Mouse (Mus musculus): Measurements from ENCODE around the gene Adam33.
"Not testable (repeated sequence)": the region's sequence is repeated elsewhere in the genome, so short reads cannot be mapped to it uniquely, and the experiment has no call there.

Adam33 gene

DNA sequence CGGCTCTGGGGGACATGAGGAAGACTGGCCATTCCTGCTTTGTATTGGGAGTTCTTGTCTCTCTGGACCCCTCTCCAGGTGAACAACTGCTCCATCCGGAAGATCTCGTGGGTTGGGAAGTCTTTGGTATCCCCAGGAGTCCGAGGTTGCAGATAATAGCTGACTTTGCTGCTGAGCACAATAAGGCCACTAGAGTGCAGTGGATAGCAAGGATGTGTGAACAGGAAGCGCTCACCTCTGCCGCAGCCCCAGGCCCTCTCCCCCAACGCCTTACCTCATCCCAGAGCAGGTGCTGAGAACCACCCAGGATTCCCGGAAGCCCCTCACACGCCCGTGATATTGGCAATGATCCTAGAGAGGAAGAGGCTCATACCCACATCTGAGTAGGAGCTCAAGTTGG, 7.4 kb downstream of the Adam33 start:
- no peak for DNase-seq (ENCODE audit: low spot score)

DNA sequence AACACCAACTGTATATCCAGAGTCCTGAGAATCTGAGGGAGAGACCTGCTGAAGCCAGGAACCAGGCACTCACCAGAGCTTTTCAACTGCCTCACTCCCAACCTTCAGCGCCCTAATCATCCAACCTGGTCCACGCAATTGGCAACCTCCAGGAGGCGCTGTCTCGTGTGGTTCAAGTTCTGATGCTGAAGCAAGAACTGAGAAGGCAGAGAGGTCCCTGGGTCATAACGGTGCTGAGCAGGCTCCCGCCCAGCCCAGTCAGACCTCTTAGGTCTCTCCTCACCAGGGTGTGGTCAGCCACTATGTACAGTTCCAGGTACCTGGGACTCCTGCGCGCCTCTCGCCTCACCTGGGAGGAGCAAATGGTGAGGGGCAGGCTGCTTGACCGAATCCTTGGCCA, 8.0 kb downstream of the Adam33 start:
- peak; percentile 51 for DNase-seq (ENCODE audit: low spot score)

DNA sequence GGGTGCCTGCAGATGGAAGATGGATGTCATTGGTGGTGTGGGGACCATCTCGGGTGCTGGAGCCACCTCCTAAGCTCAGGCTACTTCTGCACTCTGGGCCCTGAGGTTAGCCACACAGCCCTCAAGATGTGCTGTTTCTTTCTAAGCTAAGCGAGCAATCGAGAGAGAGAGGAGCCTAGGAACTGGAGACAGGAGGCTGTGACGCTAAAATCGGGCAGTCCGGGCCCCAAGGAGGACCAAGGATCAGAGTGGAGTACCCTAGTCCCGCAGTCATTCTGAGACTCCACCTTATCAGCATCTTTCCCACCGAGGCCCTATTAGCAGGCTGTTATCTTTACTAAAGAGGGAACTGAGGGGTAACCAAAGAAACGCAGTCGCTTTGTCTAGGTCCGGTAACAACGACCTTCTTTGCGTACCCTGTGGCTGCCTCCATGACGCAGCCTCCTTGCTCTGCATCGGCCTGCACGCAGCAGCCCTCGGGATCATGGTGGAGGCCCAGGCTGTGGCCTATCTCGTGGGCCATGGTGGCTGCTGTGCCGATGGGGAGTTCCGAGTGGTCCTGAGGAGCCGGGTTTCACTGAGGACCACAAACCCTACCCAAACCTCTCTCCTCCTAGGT, 8.9 kb downstream of the Adam33 start:
- DNase-seq (ENCODE audit: low spot score), result no peak

DNA sequence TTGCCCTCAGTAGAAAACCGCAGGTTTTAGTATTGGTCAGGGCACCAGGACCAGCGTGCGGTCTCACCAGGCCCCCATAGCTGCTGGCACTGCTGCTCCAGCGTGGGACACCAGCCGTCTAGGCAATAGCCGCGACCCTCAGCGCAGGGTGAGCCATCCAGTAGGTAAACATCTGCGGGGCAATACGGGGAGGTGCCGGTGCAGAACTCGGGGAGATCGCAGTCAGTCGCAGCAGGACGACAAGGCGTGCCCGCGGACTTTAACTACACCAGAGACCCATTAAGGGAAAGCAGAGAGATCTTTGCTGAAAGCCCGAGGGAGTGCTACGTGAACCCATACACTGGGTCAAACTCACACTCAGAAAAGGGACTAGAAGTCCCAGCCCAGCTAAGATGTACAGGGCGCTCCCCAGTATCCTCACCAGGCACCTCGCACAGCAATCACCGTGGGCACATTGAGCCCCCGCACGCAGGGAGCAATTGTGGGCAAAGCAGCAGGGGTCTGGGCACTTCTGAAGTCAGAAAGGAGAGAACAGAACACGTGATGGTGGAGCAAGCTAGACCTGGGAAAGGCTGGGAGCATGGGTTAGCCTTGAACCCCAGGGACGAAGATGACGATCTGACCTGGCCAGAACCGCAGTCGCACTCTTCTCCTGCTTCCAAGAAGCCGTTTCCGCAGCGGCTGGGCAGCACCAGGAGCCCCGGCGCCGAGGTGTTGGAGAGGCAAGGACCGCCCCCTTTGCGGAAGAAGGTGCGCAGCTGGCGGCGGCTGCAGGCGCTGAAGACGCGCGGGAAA, 9.6 kb downstream of the Adam33 start:
- DNase-seq (ENCODE audit: low spot score), result no peak

DNA sequence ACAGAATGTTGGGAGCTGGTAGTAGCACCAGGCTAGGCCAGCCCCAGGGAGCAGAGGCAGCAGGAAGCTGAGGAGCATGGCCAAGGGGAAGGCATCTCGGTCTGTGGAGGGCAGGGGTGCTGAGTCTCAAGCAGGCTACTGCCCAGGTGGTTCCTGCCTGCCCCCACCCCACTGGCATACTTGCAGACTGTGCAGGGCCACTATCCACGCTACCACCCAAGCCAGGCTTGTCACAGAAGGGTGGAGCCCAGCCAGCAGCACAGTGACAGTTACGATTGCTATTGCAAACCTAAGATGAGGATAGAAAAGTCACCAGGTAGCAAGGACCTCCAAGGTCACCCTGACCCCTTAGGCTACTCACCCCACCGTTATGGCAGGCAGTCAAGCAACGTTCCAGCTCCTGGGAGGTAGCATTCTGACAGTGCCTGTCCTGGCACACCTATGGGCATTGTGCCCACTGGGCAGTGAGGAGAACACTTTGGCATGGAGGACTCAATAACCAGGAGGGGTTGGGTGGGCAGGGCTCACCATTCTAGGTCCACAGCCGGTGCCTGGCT, 10.7 kb downstream of the Adam33 start:
- DNase-seq (ENCODE audit: low spot score), result no peak

DNA sequence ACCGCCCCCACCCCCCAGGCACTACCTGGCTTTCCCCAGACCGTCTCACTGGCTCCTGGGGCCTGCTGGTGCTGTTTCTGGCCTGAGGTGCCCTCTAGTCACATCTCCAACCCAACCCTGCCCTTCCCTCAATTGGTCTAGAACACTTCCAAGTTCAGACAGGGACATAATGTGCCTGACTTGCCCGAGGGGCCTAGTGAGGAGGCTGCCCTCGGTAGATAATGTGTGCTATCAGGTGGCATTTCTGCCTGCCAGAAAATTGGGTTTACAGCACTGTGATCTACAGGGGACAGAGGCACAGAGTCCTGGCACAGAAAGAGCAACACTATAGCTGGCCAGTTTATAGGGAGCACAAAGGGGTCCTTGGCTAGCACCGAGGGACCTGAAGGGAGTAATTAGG, 11.6 kb downstream of the Adam33 start:
- DNase-seq (ENCODE audit: low spot score), result no peak

DNA sequence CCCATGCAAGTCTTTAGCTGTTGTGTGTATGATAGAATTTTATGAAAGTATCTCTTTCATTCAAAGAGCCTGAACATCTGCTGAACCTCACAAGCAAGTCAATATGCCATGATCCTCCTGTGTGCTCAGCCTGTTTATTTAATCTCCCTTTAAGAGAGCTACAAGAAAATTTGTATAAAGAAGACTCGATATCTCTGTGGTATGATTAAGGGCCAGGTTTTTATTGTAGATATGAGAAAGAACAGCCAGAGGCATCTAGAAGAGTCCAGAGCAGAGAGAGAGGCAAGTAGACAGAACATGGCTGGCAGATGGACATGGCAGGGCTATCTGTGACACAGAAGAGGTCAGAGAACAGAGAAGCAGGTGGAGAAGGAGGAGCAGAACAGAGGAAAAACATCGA, 17.6 kb downstream of the Adam33 start:
- no peak for DNase-seq (ENCODE audit: low spot score)

DNA sequence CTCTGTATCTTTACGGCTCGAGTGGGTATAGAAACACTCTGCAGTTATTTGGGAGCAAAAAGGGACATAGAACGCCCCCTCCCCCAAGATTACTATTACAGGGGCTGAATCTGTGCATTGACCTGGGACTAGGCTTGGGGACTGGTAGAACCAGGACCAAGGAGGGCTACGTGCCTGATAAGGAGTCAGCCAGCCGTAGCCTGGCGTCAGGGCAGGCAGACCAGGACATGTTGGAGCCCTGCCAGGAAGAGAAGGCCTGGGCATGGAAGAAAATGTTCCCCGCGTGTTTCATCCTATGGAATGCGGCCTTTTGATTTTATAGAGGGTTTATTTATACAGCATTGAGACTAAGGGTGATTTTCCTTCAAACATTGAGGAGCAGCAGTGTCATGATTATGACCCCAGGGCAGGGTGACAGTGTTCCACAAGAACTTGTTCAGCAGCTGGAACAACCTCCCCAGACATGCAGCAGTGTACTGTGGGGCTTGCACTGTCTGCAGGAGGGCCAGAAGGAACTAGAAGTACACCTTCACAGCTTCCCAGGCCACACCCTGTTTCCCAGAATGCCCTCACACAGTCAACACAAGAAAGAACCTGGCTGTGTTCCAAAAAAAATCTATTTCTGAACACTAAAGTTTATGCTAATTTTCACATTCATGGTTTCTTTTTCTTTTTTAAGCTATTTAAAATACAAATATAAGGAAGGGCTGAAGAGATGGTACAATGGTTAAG, 18.5 kb downstream of the Adam33 start:
- DNase-seq (ENCODE audit: low spot score), result no peak

DNA sequence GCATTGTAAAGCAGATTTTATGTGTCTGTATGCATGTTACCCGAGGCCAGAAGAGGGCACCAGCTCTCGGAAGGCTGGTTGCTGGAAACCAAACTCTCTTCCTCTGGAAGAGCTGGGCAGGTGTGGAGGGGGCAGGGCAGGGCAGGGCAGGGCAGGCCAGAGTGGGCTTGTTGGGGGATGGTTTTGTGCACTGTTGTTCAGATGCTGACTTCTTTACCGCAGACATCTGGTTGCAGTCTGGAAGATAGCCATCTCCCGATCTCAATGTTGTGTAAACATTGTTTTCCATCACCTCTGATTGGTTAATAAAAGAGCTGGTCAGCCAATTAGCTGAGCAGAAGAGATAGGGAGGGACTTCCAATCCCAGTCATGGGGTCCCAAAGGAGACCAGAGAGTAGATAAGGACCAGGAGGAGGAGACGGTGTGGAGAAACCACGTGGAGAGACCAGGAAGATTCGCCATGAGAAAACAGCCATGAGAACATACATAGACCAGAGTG, 19.2 kb downstream of the Adam33 start:
- no peak for DNase-seq (ENCODE audit: low spot score)

DNA sequence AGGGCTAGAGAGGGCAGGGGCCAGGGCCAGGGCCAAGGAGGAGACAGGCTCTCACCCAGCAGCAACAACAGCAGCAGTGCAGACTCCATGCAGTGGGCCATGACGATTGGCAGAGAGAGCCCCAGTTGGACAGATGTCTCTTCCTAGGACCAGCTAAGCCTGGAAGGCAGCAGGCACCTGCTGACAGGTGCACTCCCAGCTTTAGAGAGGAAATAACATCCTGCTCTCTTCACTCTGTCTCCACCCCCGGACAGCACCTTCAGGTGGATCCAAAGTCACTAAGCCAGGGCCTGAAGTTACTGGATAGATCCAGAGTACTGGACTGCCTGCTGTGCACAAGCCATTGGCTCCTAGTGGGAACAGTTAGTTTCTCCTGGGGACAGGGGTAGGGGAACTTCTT, 20.6 kb downstream of the Adam33 start, which contains the start of gene Gfra4:
Gene Gfra4 (minus strand): TSS at position 101 of the 400 bp plus-strand sequence.
- no peak for DNase-seq (ENCODE audit: low spot score)

DNA sequence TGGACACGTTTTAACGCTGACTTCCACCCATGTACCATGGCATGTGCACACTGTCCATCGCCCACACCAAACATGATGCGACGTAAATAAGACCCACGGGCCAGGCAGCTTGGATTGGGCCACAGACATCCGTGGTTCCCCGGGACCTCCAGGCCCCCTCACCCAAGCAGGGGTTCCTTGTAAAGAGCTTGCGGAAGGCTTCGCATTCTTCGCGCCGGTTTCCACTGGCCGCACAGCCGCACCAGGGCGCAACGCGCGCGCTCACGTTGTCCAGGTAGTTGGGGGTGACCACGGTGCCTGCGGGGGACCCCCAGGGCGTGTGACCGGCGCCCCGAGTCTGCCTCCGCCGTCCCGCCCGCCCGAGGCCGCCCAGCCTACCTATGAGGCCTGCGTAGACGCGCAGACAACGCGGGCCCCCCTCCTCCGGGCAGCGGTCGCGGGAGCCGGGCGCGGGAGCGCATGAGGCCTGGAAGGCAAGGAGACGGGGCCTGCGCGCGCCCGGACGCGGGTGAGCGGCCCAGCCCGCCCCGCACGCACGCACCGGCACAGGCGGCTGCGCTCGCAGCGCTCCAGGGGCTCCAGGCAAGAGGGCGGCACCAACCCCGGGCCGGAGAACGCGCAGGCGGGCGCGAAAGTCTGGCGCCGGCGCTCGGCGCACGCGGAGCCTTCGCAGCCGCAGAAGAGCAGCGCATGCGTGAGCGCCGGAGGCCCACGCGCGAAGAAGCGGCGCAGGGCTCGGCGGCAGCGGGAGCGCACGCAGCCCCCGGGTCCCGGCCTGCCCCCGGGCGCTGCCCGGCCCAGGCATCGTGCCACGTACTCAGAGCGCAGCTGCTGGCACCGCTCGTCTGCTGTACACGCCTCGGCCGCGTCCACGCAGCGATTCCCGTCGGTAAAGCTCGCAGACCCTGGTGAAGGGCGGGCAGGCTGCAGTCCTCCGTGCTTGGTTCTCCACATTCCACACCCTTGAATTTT, 22.5 kb downstream of the Adam33 start:
- DNase-seq (ENCODE audit: low spot score), result peak; percentile 42

DNA sequence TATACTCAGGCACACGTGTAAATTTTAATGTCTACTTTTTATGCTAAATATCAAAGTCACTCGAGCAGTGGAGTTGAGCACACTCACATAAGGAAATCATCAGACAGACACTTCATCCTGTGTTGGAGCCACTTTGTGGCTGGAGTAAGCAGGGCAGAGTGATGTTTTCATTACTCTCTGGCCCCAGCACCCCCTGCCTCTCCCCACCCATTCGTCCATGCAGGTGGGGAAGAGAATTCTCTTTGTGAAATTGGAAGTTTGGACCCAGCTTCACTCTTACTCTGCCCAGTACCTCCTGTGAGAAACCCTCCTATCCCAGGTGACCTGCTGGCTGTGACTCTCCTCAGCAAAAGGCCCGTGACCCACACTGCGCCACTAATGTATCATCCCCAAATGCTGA, 24.9 kb downstream of the Adam33 start:
- no peak for DNase-seq (ENCODE audit: low spot score)

DNA sequence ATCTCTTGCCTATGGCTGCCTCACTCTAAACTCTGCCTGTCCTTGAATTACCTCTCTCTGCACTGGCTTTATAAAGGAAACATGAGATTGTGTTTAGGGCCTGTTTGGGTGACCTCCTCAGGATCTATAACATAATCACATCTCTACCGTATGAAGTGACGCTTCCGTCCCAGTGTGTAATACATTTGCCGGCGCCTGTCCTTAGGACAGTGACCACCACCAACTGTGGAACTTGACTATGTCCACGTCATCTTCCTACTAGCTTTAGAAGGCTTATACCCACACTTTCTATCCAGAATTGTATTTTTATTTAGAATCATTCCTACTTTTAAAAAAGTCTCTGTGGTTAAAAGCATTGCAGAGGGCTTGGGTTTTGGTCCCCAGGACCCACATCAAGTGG, 25.4 kb downstream of the Adam33 start:
- no peak for DNase-seq (ENCODE audit: low spot score)

DNA sequence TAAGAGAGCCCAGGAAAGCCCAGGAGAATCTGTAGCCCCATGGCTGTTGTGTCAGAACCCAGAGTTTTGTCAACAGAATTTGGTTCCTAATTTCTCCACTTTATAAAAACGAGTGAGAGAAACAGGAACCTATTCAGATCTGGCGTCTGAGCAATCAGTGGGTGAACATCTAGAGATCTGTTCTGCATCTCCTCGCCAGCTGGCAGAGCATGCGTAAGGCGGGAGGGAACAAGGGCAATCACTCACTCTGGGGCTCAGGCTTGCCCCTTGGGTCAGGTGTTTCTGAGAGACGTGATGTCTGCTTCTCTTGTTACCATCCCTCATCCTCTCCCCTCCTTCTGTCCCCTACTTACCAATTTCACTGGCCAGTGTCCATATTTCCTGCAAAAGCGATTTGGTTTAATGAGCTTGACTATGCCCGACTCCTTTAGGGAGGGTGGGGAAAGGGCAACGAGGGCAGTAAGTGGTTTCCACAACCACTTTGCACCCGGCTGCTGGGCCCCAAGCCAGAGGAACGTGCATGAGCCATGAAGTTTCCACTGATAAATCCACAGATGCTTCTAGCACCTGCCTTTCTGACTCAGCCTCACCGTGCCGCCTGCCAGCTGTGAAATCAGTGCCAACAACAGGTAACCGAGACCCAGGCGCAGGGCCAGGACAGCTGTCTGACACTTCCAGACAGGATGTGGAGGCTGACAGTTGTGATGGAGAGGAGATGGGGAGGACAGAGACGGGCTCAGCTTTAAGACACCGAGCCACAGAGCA, 26.2 kb downstream of the Adam33 start:
- DNase-seq (ENCODE audit: low spot score), result no peak

DNA sequence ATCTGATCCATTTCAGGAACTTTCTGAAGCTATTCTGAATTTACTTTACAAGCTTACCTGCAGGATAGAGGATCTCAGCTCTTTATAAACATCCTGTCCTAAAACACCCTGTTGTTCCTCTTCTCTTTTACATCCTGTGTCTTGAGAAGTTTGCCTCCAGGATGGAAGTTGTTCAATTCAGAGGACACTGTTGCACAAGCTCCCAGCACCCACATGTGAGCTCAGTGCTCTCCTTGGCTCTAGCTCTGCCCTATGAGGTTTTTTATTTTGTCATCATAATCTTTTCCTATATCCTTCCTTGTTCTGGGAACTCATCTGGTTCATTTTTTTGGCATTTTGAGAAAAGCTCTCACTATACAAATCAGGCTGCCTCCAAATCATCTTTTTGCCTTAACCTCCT, 26.9 kb downstream of the Adam33 start:
- DNase-seq (ENCODE audit: low spot score), result no peak

DNA sequence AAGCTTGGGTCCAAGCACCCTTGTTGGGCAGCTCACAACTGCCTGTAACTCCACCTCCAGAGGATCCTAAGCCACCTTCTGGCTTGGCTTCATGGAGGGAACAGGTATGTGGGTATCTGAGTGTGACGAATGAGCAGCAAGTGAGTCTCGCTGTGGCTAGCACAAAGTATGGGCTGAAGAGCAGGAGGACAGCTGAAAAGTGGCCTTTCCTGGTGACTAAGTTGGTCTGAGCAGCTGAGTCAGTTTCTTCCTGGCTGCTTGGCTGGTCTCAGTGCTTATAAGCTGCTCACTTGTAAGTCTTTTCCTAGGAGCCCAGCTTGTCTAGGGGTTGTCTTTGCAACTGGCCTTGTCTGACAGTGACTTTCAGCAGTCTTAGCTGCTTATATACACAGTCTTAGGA, 27.3 kb downstream of the Adam33 start:
- DNase-seq (ENCODE audit: low spot score), result no peak

DNA sequence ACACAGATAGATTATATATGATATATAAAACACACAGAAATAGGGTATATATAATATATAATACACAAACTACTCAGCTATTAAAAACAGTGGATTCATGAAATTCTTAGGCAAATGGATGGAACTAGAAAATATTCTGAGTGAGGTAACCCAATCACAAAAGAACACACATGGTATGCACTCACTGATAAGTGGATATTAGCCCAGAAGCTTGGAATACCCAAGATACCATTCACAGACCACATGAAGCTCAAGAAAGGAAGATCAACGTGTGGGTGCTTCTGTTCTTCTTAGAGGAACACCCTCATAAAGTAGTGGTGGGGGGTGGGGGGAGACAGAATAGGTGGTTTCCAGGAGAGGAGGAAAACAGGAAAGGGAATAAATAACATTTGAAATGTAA, 32.2 kb downstream of the Adam33 start:
- DNase-seq (ENCODE audit: low spot score), result not testable (repeated sequence)

DNA sequence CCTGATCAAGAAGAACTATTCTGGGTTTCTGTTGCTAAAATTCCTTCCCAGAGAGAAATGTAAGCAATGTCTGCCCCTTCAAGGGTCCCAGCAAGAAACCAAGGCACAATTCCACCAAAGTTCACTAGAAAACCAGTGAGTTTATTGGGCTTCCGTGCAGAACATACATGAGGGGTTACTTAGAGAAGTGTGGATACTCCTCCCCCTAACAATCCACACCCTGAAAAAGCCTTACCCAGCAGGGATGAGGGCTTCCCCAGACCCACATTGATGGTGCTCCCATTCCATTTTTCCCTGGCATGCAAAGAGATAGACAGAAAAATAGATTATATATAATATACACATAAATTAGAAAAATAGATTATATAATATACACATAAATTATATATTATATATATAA, 32.6 kb downstream of the Adam33 start:
- DNase-seq (ENCODE audit: low spot score), result no peak

DNA sequence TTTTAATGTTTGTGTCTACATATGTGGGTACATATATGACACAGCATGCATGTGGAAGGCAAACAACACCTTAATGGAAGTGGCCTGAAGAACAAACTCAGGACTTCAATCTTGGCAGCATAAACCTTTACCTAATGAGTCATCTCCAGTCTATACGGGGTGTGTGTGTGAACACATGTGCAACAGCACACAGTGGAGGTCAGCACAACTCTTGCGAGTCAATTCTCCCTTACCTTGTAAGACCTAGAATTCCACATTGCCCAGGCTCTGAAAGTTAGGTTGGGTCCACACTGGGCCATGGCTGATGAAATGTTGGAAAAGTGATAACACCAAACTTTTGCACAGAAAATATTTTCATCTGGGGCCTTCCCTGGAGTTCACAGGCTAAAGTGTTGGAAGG, 33.1 kb downstream of the Adam33 start:
- no peak for DNase-seq (ENCODE audit: low spot score)

DNA sequence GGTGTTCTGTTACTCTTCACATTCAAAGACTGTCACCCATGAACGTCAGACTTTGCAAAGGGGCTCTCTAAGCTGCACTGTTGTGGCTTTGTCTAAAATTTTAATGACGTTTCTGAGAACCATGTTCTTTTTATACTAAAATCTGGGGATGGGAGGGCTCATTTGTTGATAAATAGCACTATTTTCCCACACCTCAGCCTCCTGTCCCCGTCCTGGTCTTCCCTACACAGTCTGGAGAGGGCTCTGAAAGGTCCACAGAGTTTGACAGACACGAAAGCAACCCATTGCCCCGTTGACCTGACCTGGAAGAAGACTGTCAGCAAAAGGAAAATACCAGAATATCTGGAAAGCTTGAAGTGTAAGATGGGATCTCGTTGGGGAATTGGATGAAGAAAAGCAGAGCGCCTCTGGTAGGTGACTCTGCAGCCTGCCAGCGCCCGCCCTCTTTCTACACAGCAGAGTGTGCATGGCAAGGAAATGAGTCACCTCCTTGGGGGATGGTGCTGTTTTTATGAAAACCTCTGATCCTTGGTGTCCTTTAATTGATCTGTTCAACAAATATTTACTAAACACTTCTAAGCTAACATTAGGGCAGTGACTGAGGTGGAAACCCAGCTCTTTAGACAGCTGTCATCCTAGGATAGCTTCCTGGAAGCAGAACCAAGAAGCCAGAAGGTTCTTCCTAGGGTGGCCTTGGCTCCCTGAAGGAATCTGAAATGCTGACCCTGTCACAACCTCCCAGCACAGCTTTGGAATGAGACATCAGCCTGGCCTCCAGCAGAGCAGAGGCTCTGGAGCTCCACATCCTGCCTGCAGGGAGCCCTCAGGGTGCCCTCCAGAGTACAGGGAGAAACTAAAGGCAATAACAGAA, 34.3 kb downstream of the Adam33 start:
- no peak for DNase-seq (ENCODE audit: low spot score)

All from testis, postnatal 14 days (tissue).